Mouse (Mus musculus): ENCODE data around the gene 2610042L04Rik.
"Not testable (repeated sequence)": the region's sequence is repeated elsewhere in the genome, so short reads cannot be mapped to it uniquely, and the experiment has no call there.

DNA sequence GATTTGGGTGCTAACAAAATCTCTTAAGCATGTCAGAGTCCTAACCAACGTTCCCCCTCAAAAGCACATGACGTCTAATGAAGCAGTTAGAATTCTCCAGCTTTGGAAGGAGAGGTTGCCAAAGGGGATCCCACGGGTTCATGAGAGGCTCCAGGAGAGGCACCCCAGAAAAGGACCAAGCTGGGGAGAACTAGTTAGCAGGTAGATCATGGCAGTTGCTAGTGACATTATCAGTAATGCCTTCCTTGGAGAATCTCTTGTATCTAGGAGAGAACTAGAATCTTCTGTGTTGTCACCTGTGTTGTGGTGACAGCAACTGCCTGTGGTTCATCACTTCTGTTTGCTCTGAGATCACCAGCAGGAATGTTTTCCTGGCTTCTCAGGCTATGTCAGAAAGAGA is 62.7 kb downstream of the 2610042L04Rik start, which contains the start of gene Gm3159:
- not testable (repeated sequence) for TF ChIP-seq CTCF (IDR thresholded peaks at IDR 0.05; ENCODE audit: low read depth, low read length); POLR2A (IDR thresholded peaks at IDR 0.05; ENCODE audit: borderline replicate concordance, low read depth, low read length)
